Mouse (Mus musculus): Measurements from ENCODE around the gene Ak9.

DNA sequence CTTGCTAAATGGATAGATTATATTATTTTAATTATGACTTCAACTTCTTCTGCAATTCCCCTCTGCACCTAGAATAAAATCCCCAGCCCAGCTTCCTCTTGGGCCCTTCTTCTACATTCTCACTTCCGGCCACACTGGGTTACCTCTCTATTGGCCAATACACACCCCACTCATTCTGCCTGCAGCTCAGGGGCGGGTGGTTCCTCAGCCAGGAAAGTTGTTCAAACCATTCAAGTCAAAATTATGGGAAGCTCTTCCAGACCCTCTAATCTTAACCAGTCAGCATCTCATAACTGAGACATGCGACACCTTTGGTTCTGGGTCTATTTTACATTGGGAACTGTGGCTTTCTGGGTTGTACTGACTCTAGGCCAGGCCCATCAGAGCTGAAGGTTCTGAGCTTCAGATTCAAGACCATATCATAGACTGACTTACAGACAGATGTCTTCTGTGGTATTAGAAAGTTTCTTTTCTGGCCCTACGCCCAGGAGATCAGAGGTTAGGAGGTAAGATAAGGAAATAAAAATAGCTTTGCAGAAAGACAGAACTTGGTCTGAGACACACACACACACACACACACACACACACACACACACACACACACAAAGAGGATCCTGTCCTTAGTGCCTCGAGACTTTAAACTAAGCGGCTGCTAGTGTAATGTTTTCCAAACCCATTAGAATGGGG lies 170.1 kb downstream of the Ak9 start:
- TF ChIP-seq POLR2A (IDR thresholded peaks at IDR 0.05; ENCODE audit: borderline replicate concordance, extremely low read depth, insufficient read depth, insufficient read length, poor library complexity, severe bottlenecking), result no peak
- TF ChIP-seq CTCF (IDR thresholded peaks at IDR 0.05; ENCODE audit: borderline replicate concordance, extremely low read depth, insufficient read depth, insufficient read length), result no peak
